Mouse (Mus musculus): ENCODE results near the gene Ccdc155.

The Ccdc155 gene

GRCm38 (mm10) chr7:45226421-45226820 is 21.7 kb upstream of the Ccdc155 start:
- ATAC-seq (ENCODE audit: low TSS enrichment) = no peak

- ATAC-seq (ENCODE audit: low TSS enrichment) = no peak
Observed at GRCm38 (mm10) chr7:45224826-45225225, 20.1 kb upstream of the Ccdc155 start.

GRCm38 (mm10) chr7:45221680-45222079 is 17.0 kb upstream of the Ccdc155 start:
- ATAC-seq (ENCODE audit: low TSS enrichment) = no peak

GRCm38 (mm10) chr7:45216442-45217183 is 11.9 kb upstream of the Ccdc155 start:
- no peak for ATAC-seq (ENCODE audit: low TSS enrichment)

- no peak for ATAC-seq (ENCODE audit: low TSS enrichment)
Observed at GRCm38 (mm10) chr7:45215673-45216441, 11.2 kb upstream of the Ccdc155 start, which contains the start of gene Tead2. Gene Tead2 (plus strand): TSS chr7:45215753.

GRCm38 (mm10) chr7:45213708-45214107 is 9.0 kb upstream of the Ccdc155 start:
- no peak for ATAC-seq (ENCODE audit: low TSS enrichment)

- no peak for ATAC-seq (ENCODE audit: low TSS enrichment)
Observed at GRCm38 (mm10) chr7:45212356-45212755, 7.7 kb upstream of the Ccdc155 start.

GRCm38 (mm10) chr7:45211851-45212251 is 7.2 kb upstream of the Ccdc155 start, which contains the start of gene Dkkl1:
Gene Dkkl1 (minus strand): TSS chr7:45212147.
- ATAC-seq (ENCODE audit: low TSS enrichment) = peak; percentile 50; the same call in 1 of the 2 replicates

GRCm38 (mm10) chr7:45211070-45211469 is 6.4 kb upstream of the Ccdc155 start:
- no peak for ATAC-seq (ENCODE audit: low TSS enrichment)

GRCm38 (mm10) chr7:45208260-45208659 is 3.6 kb upstream of the Ccdc155 start:
- ATAC-seq (ENCODE audit: low TSS enrichment) = no peak

- ATAC-seq (ENCODE audit: low TSS enrichment) = peak; percentile 38; the same call in 1 of the 2 replicates
Observed at GRCm38 (mm10) chr7:45202654-45203053, 2.0 kb downstream of the Ccdc155 start.

- ATAC-seq (ENCODE audit: low TSS enrichment) = peak; percentile 21; the same call in 1 of the 2 replicates
Observed at GRCm38 (mm10) chr7:45198961-45199360, 5.7 kb downstream of the Ccdc155 start.

GRCm38 (mm10) chr7:45198435-45198834 is 6.3 kb downstream of the Ccdc155 start:
- peak; percentile 45; the same call in 1 of the 2 replicates for ATAC-seq (ENCODE audit: low TSS enrichment)

GRCm38 (mm10) chr7:45196994-45197393 is 7.7 kb downstream of the Ccdc155 start:
- ATAC-seq (ENCODE audit: low TSS enrichment) = peak; percentile 13; the same call in 1 of the 2 replicates

GRCm38 (mm10) chr7:45196176-45196535 is 8.5 kb downstream of the Ccdc155 start:
- ATAC-seq (ENCODE audit: low TSS enrichment) = no peak

GRCm38 (mm10) chr7:45195341-45196175 is 9.1 kb downstream of the Ccdc155 start:
- ATAC-seq (ENCODE audit: low TSS enrichment) = no peak

- ATAC-seq (ENCODE audit: low TSS enrichment) = no peak
Observed at GRCm38 (mm10) chr7:45193871-45194785, 10.6 kb downstream of the Ccdc155 start.

- no peak for ATAC-seq (ENCODE audit: low TSS enrichment)
Observed at GRCm38 (mm10) chr7:45193406-45193805, 11.3 kb downstream of the Ccdc155 start.

GRCm38 (mm10) chr7:45192585-45193310 is 11.9 kb downstream of the Ccdc155 start:
- no peak for ATAC-seq (ENCODE audit: low TSS enrichment)

- ATAC-seq (ENCODE audit: low TSS enrichment) = no peak
Observed at GRCm38 (mm10) chr7:45191803-45192363, 12.8 kb downstream of the Ccdc155 start.

Measured in frontal cortex, adult (tissue).